Mouse (Mus musculus) kidney, embryonic 16.5 days (tissue): ENCODE results near the gene Sidt1. TPM values are rescaled to one million over a fixed set of nuclear protein-coding genes. Genes with fewer than 3 reads are reported as not detected.
A peak's percentile ranks its signal among the peaks of the same experiment; 100 is the strongest.
"Not testable (repeated sequence)": the region's sequence is repeated elsewhere in the genome, so short reads cannot be mapped to it uniquely, and the experiment has no call there.

Source experiments
- ATAC-seq: fragments of 200-750 bp; cut with Nextera tagmentation; 2 replicates; pipeline ENCODE4 v1.8.0; 2017; ENCODE audit warnings: moderate TSS enrichment; ENCODE audit not compliant: low FRiP score, low TSS enrichment
- H3K27ac ChIP-seq: fragments of 300-500 bp; sonication (generic); 2 replicates; pipeline ENCODE4 v1.5.1; 2014; ENCODE audit warnings: low read length
- H3K27me3 ChIP-seq: fragments of 300-500 bp; sonication (generic); 2 replicates; pipeline ENCODE4 v1.6.1; 2014; ENCODE audit warnings: low read length, control low read depth, mixed read lengths; ENCODE audit not compliant: insufficient read depth
- H3K36me3 ChIP-seq: fragments of 300-500 bp; sonication (generic); 2 replicates; pipeline ENCODE4 v1.6.1; 2014; ENCODE audit warnings: low read length, control low read depth, mixed read lengths; ENCODE audit not compliant: insufficient read depth
- H3K4me1 ChIP-seq: fragments of 300-500 bp; sonication (generic); 2 replicates; pipeline ENCODE4 v1.6.1; 2014; ENCODE audit warnings: low read length, control low read depth, mixed read lengths; ENCODE audit not compliant: insufficient read depth
- H3K4me2 ChIP-seq: fragments of 300-500 bp; sonication (generic); replicated peaks from 2 replicates; pipeline ENCODE4 v1.6.1; 2014; ENCODE audit warnings: low read depth, low read length
- H3K4me3 ChIP-seq: fragments of 300-500 bp; sonication (generic); 2 replicates; pipeline ENCODE4 v1.5.1; 2014; ENCODE audit warnings: mild to moderate bottlenecking, low read length
- H3K9ac ChIP-seq: fragments of 300-500 bp; sonication (generic); replicated peaks from 2 replicates; pipeline ENCODE4 v1.6.1; 2014; ENCODE audit warnings: low read length
- H3K9me3 ChIP-seq: fragments of 300-500 bp; sonication (generic); 2 replicates; pipeline ENCODE4 v1.6.1; 2016; ENCODE audit warnings: low read length, control low read depth
- WGBS: fragments of 180-500 bp; shearing (Covaris S2); extraction: QIAGEN DNeasy Blood & Tissue Kit; methylation state at CpG from one replicate; pipeline ENCODE4 v1.1.7; 2014; 5-methylcytosine and 5-hydroxymethylcytosine counted together
- polyA plus RNA-seq: library from polyadenylated mRNA; unstranded; fragments of >200 nt; fragmentation: Nextera tagmentation; extraction: Ambion mirVana; gene quantifications from 2 replicates; pipeline ENCODE4 v1.2.1, GENCODE M21; 2015

Gene Sidt1
- polyA plus RNA-seq, 1 experiment from 2014 or later: 0.76 TPM

GRCm38 (mm10) chr16:44313422-44313821 is 19.6 kb downstream of the Sidt1 start:
- no peaks in the 10 kb centered on the region for H3K27me3 ChIP-seq
- no peaks in the 10 kb centered on the region for H3K36me3 ChIP-seq
- H3K4me1 ChIP-seq: no peaks in the 10 kb centered on the region
- no peak overlapping the region for H3K9ac ChIP-seq
- H3K4me3 ChIP-seq: no peak overlapping the region
- H3K27ac ChIP-seq: no peak overlapping the region
- WGBS: 52% methylated on average over 4 of the region's 4 CpGs
- ATAC-seq: no peak
- no peaks in the 10 kb centered on the region for H3K9me3 ChIP-seq
- H3K4me2 ChIP-seq: no peak overlapping the region

GRCm38 (mm10) chr16:44305606-44306005 is 27.4 kb downstream of the Sidt1 start:
- Histone ChIP-seq H3K36me3 (no peaks in the 10 kb centered on the region), H3K9me3 (no peaks in the 10 kb centered on the region), H3K4me3 (no peak overlapping the region), H3K9ac (no peak overlapping the region), H3K27ac (no peak overlapping the region), H3K27me3 (no peaks in the 10 kb centered on the region), H3K4me1 (no peaks in the 10 kb centered on the region), H3K4me2 (no peak overlapping the region)
- whole genome bisulfite sequencing: 47% methylated on average over 3 of the region's 3 CpGs
- ATAC-seq: no peak

GRCm38 (mm10) chr16:44303822-44304221 is 29.2 kb downstream of the Sidt1 start:
- no peak overlapping the region for H3K4me2 ChIP-seq
- H3K9me3 ChIP-seq: peaks cover 6% of the 10 kb centered on the region; the same call in 1 of the 2 replicates
- H3K27ac ChIP-seq: no peak overlapping the region
- H3K4me1 ChIP-seq: no peaks in the 10 kb centered on the region
- no peaks in the 10 kb centered on the region for H3K36me3 ChIP-seq
- no peak overlapping the region for H3K9ac ChIP-seq
- no peak for ATAC-seq
- no peak overlapping the region for H3K4me3 ChIP-seq
- H3K27me3 ChIP-seq: no peaks in the 10 kb centered on the region
- 70% methylated on average over 2 of the region's 2 CpGs for WGBS

GRCm38 (mm10) chr16:44302126-44302892 is 30.7 kb downstream of the Sidt1 start:
- no peak overlapping the region for H3K27ac ChIP-seq
- peaks cover 6% of the 10 kb centered on the region; the same call in 1 of the 2 replicates for H3K9me3 ChIP-seq
- no peaks in the 10 kb centered on the region for H3K4me1 ChIP-seq
- 53% methylated on average over 10 of the region's 10 CpGs for WGBS
- H3K9ac ChIP-seq: no peak overlapping the region
- no peaks in the 10 kb centered on the region for H3K27me3 ChIP-seq
- no peak for ATAC-seq
- H3K4me3 ChIP-seq: no peak overlapping the region
- no peaks in the 10 kb centered on the region for H3K36me3 ChIP-seq
- H3K4me2 ChIP-seq: 0 out of 2 replicates have a peak overlapping the region, but pooled peaks have one; percentile 11

- no peaks in the 10 kb centered on the region for H3K27me3 ChIP-seq
- WGBS: 82% methylated on average over 20 of the region's 20 CpGs
- no peak overlapping the region for H3K4me3 ChIP-seq
Measured at GRCm38 (mm10) chr16:44299438-44300093, 33.4 kb downstream of the Sidt1 start.

GRCm38 (mm10) chr16:44293960-44294359 is 39.0 kb downstream of the Sidt1 start:
- Histone ChIP-seq H3K9ac (no peak overlapping the region), H3K27me3 (no peaks in the 10 kb centered on the region), H3K4me3 (no peak overlapping the region), H3K27ac (no peak overlapping the region), H3K4me1 (no peaks in the 10 kb centered on the region), H3K4me2 (no peak overlapping the region), H3K9me3 (no peaks in the 10 kb centered on the region; the same call in 1 of the 2 replicates), H3K36me3 (no peaks in the 10 kb centered on the region)
- no peak for ATAC-seq

More at GRCm38 (mm10) chr16:44299438-44300093, 33.4 kb downstream of the Sidt1 start:
- no peak overlapping the region for H3K9ac ChIP-seq
- H3K36me3 ChIP-seq: no peaks in the 10 kb centered on the region
- H3K27ac ChIP-seq: no peak overlapping the region
- H3K4me2 ChIP-seq: no peak overlapping the region
- H3K9me3 ChIP-seq: peaks cover 6% of the 10 kb centered on the region; the same call in 1 of the 2 replicates
- no peak for ATAC-seq
- no peaks in the 10 kb centered on the region for H3K4me1 ChIP-seq

- 96% methylated on average over 2 of the region's 2 CpGs for WGBS
- H3K4me2 ChIP-seq, H3K4me1 ChIP-seq, H3K27ac ChIP-seq, H3K4me3 ChIP-seq, H3K9me3 ChIP-seq, H3K36me3 ChIP-seq, H3K27me3 ChIP-seq, H3K9ac ChIP-seq, ATAC-seq: not testable (repeated sequence)
Measured at GRCm38 (mm10) chr16:44292681-44293080, 40.3 kb downstream of the Sidt1 start.

GRCm38 (mm10) chr16:44289004-44289648 is 43.9 kb downstream of the Sidt1 start:
- H3K36me3 ChIP-seq: no peaks in the 10 kb centered on the region
- no peaks in the 10 kb centered on the region for H3K27me3 ChIP-seq
- H3K4me3 ChIP-seq: no peak overlapping the region
- H3K4me1 ChIP-seq: no peaks in the 10 kb centered on the region
- H3K9me3 ChIP-seq: no peaks in the 10 kb centered on the region
- H3K4me2 ChIP-seq: no peak overlapping the region
- ATAC-seq: no peak
- no peak overlapping the region for H3K9ac ChIP-seq
- 71% methylated on average over 4 of the region's 4 CpGs for WGBS
- H3K27ac ChIP-seq: no peak overlapping the region

- no peaks in the 10 kb centered on the region for H3K36me3 ChIP-seq
- no peak overlapping the region for H3K27ac ChIP-seq
- no peak for ATAC-seq
- no peaks in the 10 kb centered on the region for H3K4me1 ChIP-seq
- H3K27me3 ChIP-seq: no peaks in the 10 kb centered on the region
- WGBS: 53% methylated on average over 7 of the region's 7 CpGs
- H3K9me3 ChIP-seq: no peaks in the 10 kb centered on the region
- no peak overlapping the region for H3K4me2 ChIP-seq
- H3K4me3 ChIP-seq: no peak overlapping the region
- no peak overlapping the region for H3K9ac ChIP-seq
Measured at GRCm38 (mm10) chr16:44287356-44287950, 45.5 kb downstream of the Sidt1 start.
